Mouse (Mus musculus): ENCODE data around the gene Pax3. TPM values are rescaled to one million over a fixed set of nuclear protein-coding genes. Genes with fewer than 3 reads are reported as not detected.

The Pax3 gene
- polyA plus RNA-seq, 1 experiment = not detected

DNA sequence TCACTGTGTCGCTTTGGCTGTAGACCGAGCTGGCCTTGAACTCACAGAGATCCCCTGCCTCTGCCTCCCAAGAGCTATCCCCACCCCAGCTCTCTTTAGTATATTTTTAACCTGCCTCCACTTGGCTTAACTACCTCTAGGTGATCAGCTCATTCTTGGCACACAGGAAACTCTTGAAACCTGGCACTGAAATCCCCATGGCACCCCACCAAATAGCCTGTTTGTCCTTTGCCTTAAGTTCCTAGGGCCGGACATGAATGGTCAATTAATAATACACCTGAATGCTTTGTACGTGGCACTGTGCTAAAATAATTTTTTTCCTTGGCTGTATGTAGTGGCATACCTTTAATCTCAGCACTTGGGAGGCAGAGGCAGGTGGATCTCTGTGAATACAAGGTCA lies 41.1 kb downstream of the Pax3 start:
- Histone ChIP-seq H3K4me1 (ENCODE audit: control insufficient read depth, insufficient read depth, low read length) (no peaks in the 10 kb centered on the region), H3K27ac (ENCODE audit: insufficient read depth, low read depth, low read length) (no peak overlapping the region), H3K4me3 (ENCODE audit: insufficient read depth, low read length) (no peak overlapping the region)
- TF ChIP-seq CTCF (IDR thresholded peaks at IDR 0.05; ENCODE audit: low read depth, low read length) (no peak), POLR2A (IDR thresholded peaks at IDR 0.05; ENCODE audit: borderline replicate concordance, low read depth, low read length) (no peak)

DNA sequence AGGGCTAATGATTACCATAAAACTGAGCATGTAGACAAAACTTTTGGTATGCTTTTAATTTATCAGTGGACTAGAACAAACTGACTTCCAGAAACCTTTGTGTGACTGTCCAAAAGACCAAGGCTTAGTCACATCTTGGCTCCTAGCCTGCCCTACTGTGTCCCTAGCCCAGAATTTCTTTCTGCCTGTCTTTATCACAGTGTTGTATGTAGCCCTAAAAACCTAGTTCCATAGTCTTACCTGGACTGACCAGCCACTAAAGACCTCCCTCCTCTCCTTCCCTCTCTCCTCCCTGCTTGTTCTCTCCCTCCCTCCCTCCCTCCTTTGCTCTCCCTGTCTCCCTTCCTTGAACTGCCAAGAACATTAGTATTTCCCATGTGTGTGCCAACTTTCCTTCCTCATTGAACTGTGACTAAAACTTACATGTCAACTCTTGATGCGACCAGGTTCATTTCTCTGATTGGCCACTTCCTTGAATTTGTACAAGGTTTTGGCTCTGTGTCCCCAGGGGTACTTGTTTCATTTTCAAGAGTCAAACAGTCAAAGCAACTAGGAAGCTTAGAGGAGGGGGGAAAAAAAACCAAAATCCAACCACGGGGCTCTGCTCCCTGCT lies 48.8 kb downstream of the Pax3 start:
- Histone ChIP-seq H3K27ac (ENCODE audit: insufficient read depth, low read depth, low read length) (no peak overlapping the region), H3K4me3 (ENCODE audit: insufficient read depth, low read length) (no peak overlapping the region), H3K4me1 (ENCODE audit: control insufficient read depth, insufficient read depth, low read length) (no peaks in the 10 kb centered on the region)
- TF ChIP-seq POLR2A (IDR thresholded peaks at IDR 0.05; ENCODE audit: borderline replicate concordance, low read depth, low read length) (no peak), CTCF (IDR thresholded peaks at IDR 0.05; ENCODE audit: low read depth, low read length) (no peak)

DNA sequence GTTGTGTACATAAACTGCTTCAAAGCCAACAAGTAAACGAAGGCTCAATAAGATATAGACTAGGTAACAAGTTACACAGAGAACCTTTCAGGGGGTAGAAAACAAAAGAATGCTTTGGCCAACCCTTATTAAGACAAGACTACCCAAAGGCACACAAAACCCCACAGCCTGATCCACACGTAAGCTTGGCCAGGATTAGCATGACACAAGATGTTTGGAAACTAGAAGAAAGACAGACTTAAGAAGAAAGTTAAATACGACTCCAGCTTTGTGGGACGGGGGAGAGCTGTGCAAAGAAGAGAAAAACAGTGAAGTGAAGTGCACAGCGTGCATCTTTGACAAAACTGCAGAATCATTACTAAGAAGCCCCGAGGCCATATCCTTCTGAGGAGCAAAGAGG lies 53.5 kb downstream of the Pax3 start:
- Histone ChIP-seq H3K27ac (ENCODE audit: insufficient read depth, low read depth, low read length) (no peak overlapping the region), H3K4me1 (ENCODE audit: control insufficient read depth, insufficient read depth, low read length) (no peaks in the 10 kb centered on the region)
- TF ChIP-seq POLR2A (IDR thresholded peaks at IDR 0.05; ENCODE audit: borderline replicate concordance, low read depth, low read length) = no peak

DNA sequence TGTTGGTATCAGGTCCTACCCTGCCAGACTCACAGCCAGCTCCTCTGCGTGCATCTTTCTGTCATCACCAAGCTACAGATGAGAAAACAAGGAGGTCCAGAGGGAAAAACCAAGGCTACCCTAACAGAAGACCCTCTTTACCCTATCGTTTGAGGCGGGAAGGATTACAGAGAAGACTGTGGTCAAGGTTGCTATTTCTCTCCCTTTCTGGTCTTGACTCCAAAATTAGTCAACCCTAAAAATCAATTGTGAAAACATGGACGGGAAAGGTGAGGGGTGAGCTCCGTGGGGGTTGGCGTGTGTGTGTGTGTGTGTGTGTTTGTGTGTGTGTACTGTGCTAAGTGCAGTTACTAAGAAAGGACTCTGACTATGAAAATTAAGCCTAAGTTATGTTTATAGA lies 54.0 kb downstream of the Pax3 start:
- Histone ChIP-seq H3K4me1 (ENCODE audit: control insufficient read depth, insufficient read depth, low read length) (no peaks in the 10 kb centered on the region), H3K27ac (ENCODE audit: insufficient read depth, low read depth, low read length) (no peak overlapping the region), H3K4me3 (ENCODE audit: insufficient read depth, low read length) (no peak overlapping the region)
- TF ChIP-seq CTCF (IDR thresholded peaks at IDR 0.05; ENCODE audit: low read depth, low read length) (no peak), POLR2A (IDR thresholded peaks at IDR 0.05; ENCODE audit: borderline replicate concordance, low read depth, low read length) (no peak)

More for the DNA sequence above, 53.5 kb downstream of the Pax3 start:
- H3K4me3 ChIP-seq (ENCODE audit: insufficient read depth, low read length) = no peak overlapping the region

DNA sequence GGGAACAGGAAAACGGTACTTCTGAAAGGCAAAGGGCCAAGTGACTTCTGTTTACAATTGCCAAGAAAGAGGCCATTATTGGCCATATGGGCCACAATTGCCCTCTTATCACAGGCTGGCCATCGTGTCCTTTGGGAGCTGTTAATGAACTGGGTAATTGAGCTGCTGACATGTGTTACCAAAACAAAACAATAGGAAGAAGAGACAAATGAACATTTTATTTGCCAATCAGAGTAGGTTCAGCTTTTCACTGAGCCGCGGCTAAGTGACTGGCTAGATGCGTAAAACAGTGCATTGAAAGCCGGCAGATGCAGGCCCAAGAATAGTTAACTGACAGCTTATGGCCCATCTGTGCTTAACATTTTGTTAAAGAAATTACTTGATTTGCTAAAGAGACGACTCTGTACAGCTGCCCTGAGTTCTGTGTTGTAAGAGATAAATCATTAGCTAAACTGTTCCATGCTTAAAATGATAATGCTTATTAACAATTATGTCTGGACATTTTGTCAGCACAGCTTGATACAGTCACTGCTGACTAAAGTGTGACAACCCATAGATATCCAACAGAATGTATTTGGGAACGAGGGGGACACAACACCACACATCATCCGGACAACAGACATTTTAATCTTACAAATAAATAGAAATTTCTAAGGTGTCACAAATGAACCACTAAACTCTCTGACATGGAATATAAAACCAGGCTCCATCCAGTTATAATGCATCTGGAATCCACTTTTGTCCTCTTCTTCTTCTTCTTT lies 55.0 kb downstream of the Pax3 start:
- Histone ChIP-seq H3K4me3 (ENCODE audit: insufficient read depth, low read length) (no peak overlapping the region), H3K4me1 (ENCODE audit: control insufficient read depth, insufficient read depth, low read length) (no peaks in the 10 kb centered on the region)
- no peak for TF ChIP-seq CTCF (IDR thresholded peaks at IDR 0.05; ENCODE audit: low read depth, low read length)
- TF ChIP-seq POLR2A (IDR thresholded peaks at IDR 0.05; ENCODE audit: borderline replicate concordance, low read depth, low read length) = no peak

DNA sequence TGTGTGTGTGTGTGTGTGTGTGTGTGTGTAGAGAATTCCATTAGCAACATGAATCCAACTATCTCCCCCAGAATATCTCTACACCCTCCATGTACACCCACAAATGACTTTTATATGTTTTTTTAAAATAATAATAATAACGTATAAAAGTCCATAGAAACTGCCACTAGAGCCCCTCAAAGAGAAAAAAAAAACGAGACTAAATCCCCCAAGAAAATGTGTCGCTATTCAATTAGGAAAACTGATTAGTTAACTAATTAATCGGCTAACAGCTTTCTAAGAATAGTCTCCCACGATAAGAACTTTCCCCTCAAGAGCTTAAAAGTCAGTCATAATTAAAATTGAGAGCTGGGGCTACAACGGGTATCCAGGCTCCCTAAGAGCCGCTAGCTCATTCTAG lies 55.6 kb downstream of the Pax3 start:
- H3K4me1 ChIP-seq (ENCODE audit: control insufficient read depth, insufficient read depth, low read length) = no peaks in the 10 kb centered on the region
- no peak overlapping the region for H3K27ac ChIP-seq (ENCODE audit: insufficient read depth, low read depth, low read length)
- TF ChIP-seq CTCF (IDR thresholded peaks at IDR 0.05; ENCODE audit: low read depth, low read length) (no peak), POLR2A (IDR thresholded peaks at IDR 0.05; ENCODE audit: borderline replicate concordance, low read depth, low read length) (no peak)
- no peak overlapping the region for H3K4me3 ChIP-seq (ENCODE audit: insufficient read depth, low read length)

More for the DNA sequence above, 55.0 kb downstream of the Pax3 start:
- no peak overlapping the region for H3K27ac ChIP-seq (ENCODE audit: insufficient read depth, low read depth, low read length)

DNA sequence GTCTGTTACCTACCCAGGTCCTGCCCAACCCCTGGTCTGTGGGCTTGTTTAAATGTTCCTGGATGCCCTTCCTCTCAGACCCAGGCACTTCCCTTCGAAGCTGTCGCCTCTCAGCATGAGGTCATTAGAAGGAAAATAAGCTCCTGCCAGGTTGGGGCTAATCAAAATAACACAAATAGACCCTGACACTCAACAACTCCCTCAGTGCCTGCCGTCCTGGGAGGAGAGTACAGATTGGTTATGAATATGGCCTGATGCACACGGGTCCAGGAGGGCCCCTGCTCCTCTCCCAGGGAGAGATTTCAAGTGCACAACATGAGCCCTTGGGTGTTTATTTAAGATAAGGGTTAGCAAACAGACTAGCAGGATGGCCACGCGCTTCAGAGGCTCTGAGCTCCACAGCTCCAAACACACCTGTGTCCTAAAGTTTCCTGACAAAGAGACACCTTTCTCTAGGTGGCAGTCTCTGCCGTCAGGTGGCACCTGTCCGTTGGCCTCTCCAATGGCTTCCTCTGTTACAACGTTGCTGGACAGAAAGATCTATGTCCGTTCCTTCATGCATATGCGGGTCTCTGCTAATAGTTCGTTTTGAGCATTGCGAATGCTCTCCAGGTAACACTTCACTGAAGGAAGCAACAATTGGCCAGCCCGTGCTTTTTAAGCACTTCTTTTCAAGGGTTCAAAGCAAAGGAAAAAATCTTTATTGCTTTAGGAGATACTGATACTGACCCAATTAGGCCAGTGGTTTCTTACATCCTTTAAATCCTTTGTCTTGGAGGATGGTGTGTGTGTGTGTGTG lies 56.2 kb downstream of the Pax3 start:
- Histone ChIP-seq H3K4me3 (ENCODE audit: insufficient read depth, low read length) (no peak overlapping the region), H3K27ac (ENCODE audit: insufficient read depth, low read depth, low read length) (no peak overlapping the region), H3K4me1 (ENCODE audit: control insufficient read depth, insufficient read depth, low read length) (no peaks in the 10 kb centered on the region)
- TF ChIP-seq POLR2A (IDR thresholded peaks at IDR 0.05; ENCODE audit: borderline replicate concordance, low read depth, low read length) = no peak
- no peak for TF ChIP-seq CTCF (IDR thresholded peaks at IDR 0.05; ENCODE audit: low read depth, low read length)

DNA sequence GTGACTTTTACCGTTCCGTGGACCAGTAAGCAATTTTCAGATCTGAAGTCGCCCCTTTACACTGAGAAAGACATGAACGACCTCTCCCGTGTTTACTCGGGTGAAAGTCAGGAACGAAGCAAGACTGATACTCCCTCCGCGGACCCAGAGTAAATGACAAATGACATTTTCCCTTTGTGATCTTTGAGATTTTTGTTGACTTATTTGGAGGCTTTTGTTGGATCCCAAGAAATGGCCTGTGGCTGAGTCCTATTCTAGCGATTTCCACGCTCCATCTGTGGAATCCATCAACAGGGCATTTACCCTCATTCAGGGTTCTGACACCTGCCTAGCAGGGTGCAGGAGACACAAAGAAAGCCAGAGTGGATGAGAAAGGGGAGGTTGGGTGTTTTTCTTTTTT lies 57.6 kb downstream of the Pax3 start:
- no peak overlapping the region for H3K27ac ChIP-seq (ENCODE audit: insufficient read depth, low read depth, low read length)
- H3K4me1 ChIP-seq (ENCODE audit: control insufficient read depth, insufficient read depth, low read length) = no peaks in the 10 kb centered on the region
- H3K4me3 ChIP-seq (ENCODE audit: insufficient read depth, low read length) = no peak overlapping the region
- TF ChIP-seq CTCF (IDR thresholded peaks at IDR 0.05; ENCODE audit: low read depth, low read length) (no peak), POLR2A (IDR thresholded peaks at IDR 0.05; ENCODE audit: borderline replicate concordance, low read depth, low read length) (no peak)

DNA sequence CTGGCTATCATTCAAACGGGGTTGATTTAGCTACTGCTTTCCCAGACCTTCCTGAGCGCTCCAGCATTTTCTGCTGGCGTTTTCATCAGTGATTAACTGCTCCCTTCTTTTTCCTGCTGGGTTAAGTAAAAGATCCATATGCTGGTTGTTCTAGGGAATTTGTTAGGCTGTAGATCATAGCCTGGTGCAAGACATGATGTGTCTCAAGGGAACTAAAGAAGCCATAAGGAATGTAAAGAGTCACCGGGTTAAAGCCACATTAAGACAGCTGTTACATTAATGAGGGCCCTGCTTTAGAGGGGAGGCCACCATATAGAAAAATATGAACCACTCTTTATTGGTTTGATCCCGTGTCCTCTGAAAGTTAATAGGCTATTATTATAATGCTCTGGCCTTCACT lies 67.7 kb downstream of the Pax3 start:
- TF ChIP-seq POLR2A (IDR thresholded peaks at IDR 0.05; ENCODE audit: borderline replicate concordance, low read depth, low read length) = no peak
- TF ChIP-seq CTCF (IDR thresholded peaks at IDR 0.05; ENCODE audit: low read depth, low read length) = no peak
- Histone ChIP-seq H3K4me1 (ENCODE audit: control insufficient read depth, insufficient read depth, low read length) (no peaks in the 10 kb centered on the region), H3K4me3 (ENCODE audit: insufficient read depth, low read length) (no peak overlapping the region)

More for the DNA sequence above, 67.7 kb downstream of the Pax3 start:
- no peak overlapping the region for H3K27ac ChIP-seq (ENCODE audit: insufficient read depth, low read depth, low read length)

All from bone marrow macrophage, adult 2 months (primary cell).